Mouse (Mus musculus) MEL (cell line): ENCODE results near the gene Ubfd1. TPM values are rescaled to one million over a fixed set of nuclear protein-coding genes. Genes with fewer than 3 reads are reported as not detected.

Experiments used
- DNase-seq: peaks from one replicate; pipeline ENCODE4 v3.0.0; 2011; ENCODE audit warnings: low read depth, low spot score
- H3K27ac ChIP-seq: 2 replicates; pipeline ENCODE4 v1.5.1; 2012; ENCODE audit warnings: low read depth, mild to moderate bottlenecking, control low read depth, low read length, moderate library complexity; ENCODE audit not compliant: control insufficient read depth
- H3K27me3 ChIP-seq, 2 experiments: fragments of 150-350 bp in 1 of 2; sonication (generic) in 1 of 2; 2 replicates each; pipeline ENCODE4 v1.6.1; 2012; ENCODE audit warnings: low read length in 2 of 2, mild to moderate bottlenecking in 2 of 2, improper control_type of control experiment in 1 of 2, moderate library complexity in 1 of 2; ENCODE audit not compliant: insufficient read depth in 2 of 2, control insufficient read depth in 1 of 2
- H3K36me3 ChIP-seq, 2 experiments: 2 replicates each; pipeline ENCODE4 v1.6.1; 2012 to 2014; ENCODE audit warnings: low read length in 2 of 2, improper control_type of control experiment in 1 of 2, inconsistent platforms in 1 of 2, mild to moderate bottlenecking in 1 of 2; ENCODE audit not compliant: insufficient read depth in 2 of 2, control insufficient read depth in 1 of 2
- H3K4me1 ChIP-seq, 2 experiments: fragments of 150-350 bp in 1 of 2; sonication (generic) in 1 of 2; 2 replicates each; pipeline ENCODE4 v1.6.1; 2012; ENCODE audit warnings: low read length in 2 of 2, improper control_type of control experiment in 1 of 2, mild to moderate bottlenecking in 1 of 2; ENCODE audit not compliant: insufficient read depth in 2 of 2, control insufficient read depth in 1 of 2
- H3K4me3 ChIP-seq, 2 experiments: fragments of 150-350 bp in 1 of 2; sonication (generic) in 1 of 2; 2 replicates each; pipeline ENCODE4 v1.5.1; 2012; ENCODE audit warnings: low read depth in 2 of 2, low read length in 2 of 2, mild to moderate bottlenecking in 2 of 2, moderate library complexity in 2 of 2, control low read depth in 1 of 2, improper control_type of control experiment in 1 of 2; ENCODE audit not compliant: control insufficient read depth in 1 of 2, insufficient read depth in 1 of 2
- H3K79me2 ChIP-seq: 2 replicates; pipeline ENCODE4 v1.6.1; 2012; ENCODE audit warnings: mild to moderate bottlenecking, low read length, moderate library complexity; ENCODE audit not compliant: control insufficient read depth, poor library complexity, insufficient read depth
- H3K9ac ChIP-seq: 2 replicates; pipeline ENCODE4 v1.6.1; 2012; ENCODE audit warnings: low read depth, mild to moderate bottlenecking, control low read depth, low read length, moderate library complexity; ENCODE audit not compliant: control insufficient read depth, poor library complexity, severe bottlenecking
- H3K9me3 ChIP-seq: fragments of 150-350 bp; sonication (generic); replicated peaks from 2 replicates; pipeline ENCODE4 v1.6.1; 2012; ENCODE audit warnings: mild to moderate bottlenecking, low read length, improper control_type of control experiment, moderate library complexity; ENCODE audit not compliant: insufficient read depth
- CHD1 ChIP-seq: IDR thresholded peaks from 2 replicates; pipeline ENCODE4 v1.6.1; 2012; ENCODE audit warnings: low read depth, mild to moderate bottlenecking, inconsistent platforms, low read length, improper control_type of control experiment
- CTCF ChIP-seq, 3 experiments: IDR thresholded peaks in 2 of 3; conservative IDR thresholded peaks in 1 of 3; 2 replicates each; pipeline ENCODE4 v1.5.1; 2011 to 2012; ENCODE audit warnings: low read length in 3 of 3, low read depth in 2 of 3, mild to moderate bottlenecking in 2 of 3, improper control_type of control experiment in 1 of 3, inconsistent platforms in 1 of 3, mixed read lengths in 1 of 3, moderate library complexity in 1 of 3; ENCODE audit not compliant: control insufficient read depth in 1 of 3, insufficient read depth in 1 of 3, poor library complexity in 1 of 3, severe bottlenecking in 1 of 3
- E2F4 ChIP-seq: IDR thresholded peaks from 2 replicates; pipeline ENCODE4 v1.6.1; 2011; ENCODE audit warnings: low read depth, low read length, improper control_type of control experiment, borderline replicate concordance
- GABPA ChIP-seq: IDR thresholded peaks from 2 replicates; pipeline ENCODE4 v1.6.1; 2012; ENCODE audit warnings: low read depth, mild to moderate bottlenecking, inconsistent platforms, low read length, improper control_type of control experiment, moderate library complexity
- HCFC1 ChIP-seq: IDR thresholded peaks from 2 replicates; pipeline ENCODE4 v1.6.1; 2012; ENCODE audit warnings: low read depth, mild to moderate bottlenecking, inconsistent platforms, low read length, improper control_type of control experiment, moderate library complexity
- JUND ChIP-seq: IDR thresholded peaks from 2 replicates; pipeline ENCODE4 v1.6.1; 2011; ENCODE audit warnings: low read depth, mild to moderate bottlenecking, improper control_type of control experiment, low read length
- KAT2A ChIP-seq: conservative IDR thresholded peaks from 2 replicates; pipeline ENCODE4 v1.6.1; 2012; ENCODE audit warnings: low read depth, low read length, improper control_type of control experiment, inconsistent platforms
- MAZ ChIP-seq: IDR thresholded peaks from 2 replicates; pipeline ENCODE4 v1.6.1; 2012; ENCODE audit warnings: low read depth, mild to moderate bottlenecking, inconsistent platforms, low read length, improper control_type of control experiment
- MYC ChIP-seq: IDR thresholded peaks from 2 replicates; pipeline ENCODE4 v1.6.1; 2011; ENCODE audit warnings: low read depth, mild to moderate bottlenecking, low read length, improper control_type of control experiment, moderate library complexity
- NRF1 ChIP-seq: IDR thresholded peaks from 2 replicates; pipeline ENCODE4 v1.6.1; 2014; ENCODE audit warnings: low read depth, mild to moderate bottlenecking, inconsistent platforms, low read length, improper control_type of control experiment, moderate library complexity; ENCODE audit not compliant: poor library complexity, insufficient read depth, severe bottlenecking
- RAD21 ChIP-seq: IDR thresholded peaks from 2 replicates; pipeline ENCODE4 v1.6.1; 2011; ENCODE audit warnings: mild to moderate bottlenecking, low read depth, low read length, improper control_type of control experiment
- RCOR1 ChIP-seq: IDR thresholded peaks from 2 replicates; pipeline ENCODE4 v1.6.1; 2012; ENCODE audit warnings: low read depth, mild to moderate bottlenecking, inconsistent platforms, low read length, improper control_type of control experiment
- SIN3A ChIP-seq: IDR thresholded peaks from 2 replicates; pipeline ENCODE4 v1.6.1; 2012; ENCODE audit warnings: low read length, improper control_type of control experiment, inconsistent platforms
- TBP ChIP-seq: IDR thresholded peaks from 2 replicates; pipeline ENCODE4 v1.8.0; 2011; ENCODE audit warnings: low read depth, low read length, improper control_type of control experiment
- TCF12 ChIP-seq: IDR thresholded peaks from 2 replicates; pipeline ENCODE4 v1.6.1; 2014; ENCODE audit warnings: low read depth, mild to moderate bottlenecking, inconsistent platforms, low read length, improper control_type of control experiment, moderate library complexity
- USF1 ChIP-seq: IDR thresholded peaks from 2 replicates; pipeline ENCODE4 v1.6.1; 2014; ENCODE audit warnings: low read depth, mild to moderate bottlenecking, inconsistent platforms, low read length, improper control_type of control experiment, moderate library complexity
- ZC3H11A ChIP-seq: IDR thresholded peaks from 2 replicates; pipeline ENCODE4 v1.6.1; 2012; ENCODE audit warnings: low read depth, mild to moderate bottlenecking, inconsistent platforms, low read length, improper control_type of control experiment
- polyA plus RNA-seq, 2 experiments: library from polyadenylated mRNA; stranded (reverse) in 1 of 2; unstranded in 1 of 2; fragments of >175 nt in 1 of 2; fragments of >200 nt in 1 of 2; gene quantifications; 2 replicates each; pipeline versions ENCODE4 v1.2.1 to v1.2.4; 2012; ENCODE audit warnings: low replicate concordance in 2 of 2, low read depth in 1 of 2; ENCODE audit not compliant: insufficient read length in 2 of 2, insufficient read depth in 1 of 2, missing spikeins in 1 of 2
- total RNA-seq: library from RNA; depleted of rRNA; stranded (reverse); fragments of 300-350 nt; gene quantifications from 2 replicates; pipeline ENCODE4 v1.2.3, GENCODE M21; 2012

Ubfd1 gene
- total and polyA plus RNA-seq, 3 experiments = 31.2 to 33.8 TPM; not detected in 1

- peak; percentile 61 for DNase-seq
- no peaks in the 10 kb centered on the region for H3K79me2 ChIP-seq
- H3K4me3 ChIP-seq = no peak overlapping the region
- H3K9me3 ChIP-seq = no peaks in the 10 kb centered on the region
- H3K27ac ChIP-seq = no peak overlapping the region
- no peaks in the 10 kb centered on the region for H3K4me1 ChIP-seq
- no peak overlapping the region for H3K9ac ChIP-seq
- peaks cover 2 to 25% of the 10 kb centered on the region in 2 experiments for H3K36me3 ChIP-seq
- no peaks in the 10 kb centered on the region for H3K27me3 ChIP-seq
- no peak for TF ChIP-seq MYC
- peak; percentile 61; the same call in 1 of the 2 replicates for TF ChIP-seq RCOR1
- no peak for TF ChIP-seq NRF1
- no peak for TF ChIP-seq MAZ
- TF ChIP-seq E2F4 = no peak
- no peak for TF ChIP-seq CTCF (IDR thresholded peaks at IDR 0.05 in 2 of 3, conservative IDR thresholded peaks at IDR 0.05 in 1 of 3; ENCODE audit: control insufficient read depth in 1 of 3, insufficient read depth in 1 of 3, low read depth in 2 of 3, low read length in 3 of 3, poor library complexity in 1 of 3, severe bottlenecking in 1 of 3)
- 0 out of 2 replicates have a peak, but pooled peaks have one; percentile 27 for TF ChIP-seq TBP
- TF ChIP-seq TCF12 = 0 out of 2 replicates have a peak, but pooled peaks have one; percentile 5
- TF ChIP-seq KAT2A = no peak
- TF ChIP-seq JUND = no peak
- TF ChIP-seq HCFC1 = no peak
These were observed 20.4 kb downstream of the Ubfd1 start for GRCm38 (mm10) chr7:122087195-122087982.

- Histone ChIP-seq H3K9me3 (no peaks in the 10 kb centered on the region), H3K79me2 (peaks cover 7% of the 10 kb centered on the region), H3K4me3 (no peak overlapping the region), H3K4me1 (peaks cover 0 to 2% of the 10 kb centered on the region in 2 experiments; a peak in 2 of 4 replicates), H3K27me3 (no peaks in the 10 kb centered on the region), H3K27ac (no peak overlapping the region), H3K36me3 (peaks cover 2 to 38% of the 10 kb centered on the region in 2 experiments; a peak in 3 of 4 replicates), H3K9ac (no peak overlapping the region)
- TF ChIP-seq CTCF (IDR thresholded peaks at IDR 0.05 in 2 of 3, conservative IDR thresholded peaks at IDR 0.05 in 1 of 3; ENCODE audit: control insufficient read depth in 1 of 3, insufficient read depth in 1 of 3, low read depth in 2 of 3, low read length in 3 of 3, poor library complexity in 1 of 3, severe bottlenecking in 1 of 3) (peak in 1 of 3 experiments; percentile 43; a peak in 2 of 6 replicates), GABPA (no peak), ZC3H11A (no peak), USF1 (no peak), RAD21 (peak; percentile 12; the same call in 1 of the 2 replicates), SIN3A (0 out of 2 replicates have a peak, but pooled peaks have one; percentile 18), CHD1 (no peak)
- peak; percentile 71 for DNase-seq
These were observed 27.8 kb downstream of the Ubfd1 start for GRCm38 (mm10) chr7:122094564-122095330.
